Mouse (Mus musculus) cerebellum, adult 2 months (tissue): ENCODE data around the gene A930004D18Rik.

Source experiments
- CTCF ChIP-seq: fragments of 200-500 bp; IDR thresholded peaks from 2 replicates; pipeline ENCODE4 v1.5.1; 2011; ENCODE audit warnings: low read depth, mild to moderate bottlenecking, control low read depth, low read length, moderate library complexity, borderline replicate concordance; ENCODE audit not compliant: insufficient read depth
- POLR2A ChIP-seq: fragments of 200-500 bp; IDR thresholded peaks from 2 replicates; pipeline ENCODE4 v1.6.1; 2011; ENCODE audit warnings: low read length, control low read depth, borderline replicate concordance; ENCODE audit not compliant: insufficient read depth

DNA sequence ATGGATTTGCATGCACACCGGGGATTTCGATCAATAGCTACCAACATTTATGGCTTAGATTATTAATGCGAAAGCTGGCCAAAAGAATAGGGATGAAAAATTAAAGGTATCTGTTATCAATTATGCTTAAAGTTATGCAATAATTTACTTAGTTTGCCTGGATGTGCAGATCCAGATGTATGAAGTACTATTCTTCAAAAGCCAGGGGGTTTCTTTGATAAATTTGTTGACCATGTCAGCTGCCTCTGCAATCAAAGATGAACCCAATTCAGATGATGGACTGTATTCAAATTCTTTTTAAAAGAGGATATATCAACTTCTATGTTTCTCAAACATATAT, 14.3 kb upstream of the A930004D18Rik start:
- TF ChIP-seq POLR2A: no peak
- TF ChIP-seq CTCF: no peak
